Mouse (Mus musculus) A20 (cell line): ENCODE data around the gene Ppp1r13b.
"Not testable (repeated sequence)": the region's sequence is repeated elsewhere in the genome, so short reads cannot be mapped to it uniquely, and the experiment has no call there.

Source experiments
- DNase-seq: peaks from one replicate; pipeline ENCODE4 v3.0.0-alpha.2; 2011; ENCODE audit warnings: low read depth, low spot score

Ppp1r13b gene

DNA sequence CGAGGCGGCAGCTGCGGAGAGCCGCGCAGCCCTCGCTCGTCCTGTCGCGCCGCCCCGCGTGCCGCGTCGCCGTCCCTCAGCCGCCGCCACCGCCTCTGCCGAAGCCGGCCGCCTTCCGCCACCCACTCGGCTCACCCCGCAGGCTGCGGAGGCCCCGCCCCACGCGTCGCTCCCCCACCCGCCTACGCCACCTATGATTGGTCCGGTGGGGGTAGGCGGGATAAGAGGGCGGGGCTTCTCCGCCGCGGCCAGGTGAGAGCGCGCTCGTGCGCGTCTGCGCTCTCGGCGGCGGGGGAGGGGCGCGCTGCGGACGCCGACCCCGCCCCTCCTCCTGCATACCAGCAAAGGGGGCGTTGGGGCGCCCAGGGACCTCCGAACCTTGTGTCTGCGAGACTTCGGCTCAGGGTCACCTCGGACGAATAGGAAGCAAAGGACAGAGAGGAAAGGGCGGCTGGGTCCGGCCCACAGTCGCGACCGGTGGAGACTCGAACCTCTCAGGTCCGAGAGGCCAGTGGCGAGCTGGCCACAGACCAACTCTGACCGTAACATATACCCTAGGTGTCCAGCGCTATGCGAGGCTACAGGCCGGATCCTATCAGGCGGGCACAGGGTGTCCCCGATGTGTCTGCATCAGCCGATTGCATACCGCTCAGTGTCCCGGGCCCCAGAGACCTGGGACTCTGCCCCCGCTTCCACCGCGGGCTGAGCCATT is at the start of gene Ppp1r13b:
Ppp1r13b (minus strand) TSS at position 141 of the 712 bp plus-strand sequence.
- DNase-seq: peak; percentile 95

DNA sequence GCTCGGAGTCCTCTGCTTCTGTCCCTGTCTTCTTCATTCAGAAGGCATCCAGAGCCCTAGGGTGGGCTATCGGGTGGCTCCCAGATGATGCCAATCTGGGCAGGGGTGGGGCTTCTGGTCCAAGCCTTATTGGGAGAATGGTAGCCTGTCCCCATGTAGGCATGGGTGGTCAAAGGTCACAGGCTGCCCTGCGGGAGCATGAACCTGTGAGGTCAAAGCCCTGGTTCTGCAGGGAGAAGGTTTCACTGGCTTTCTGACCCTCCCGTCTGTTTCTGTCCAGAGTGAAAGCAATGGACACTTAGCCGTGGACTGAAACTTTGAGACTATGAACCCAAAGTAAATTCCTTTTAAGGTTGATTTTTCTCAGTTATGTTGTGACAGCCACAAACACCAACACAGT is 48.3 kb upstream of the Ppp1r13b start:
- DNase-seq: no peak

DNA sequence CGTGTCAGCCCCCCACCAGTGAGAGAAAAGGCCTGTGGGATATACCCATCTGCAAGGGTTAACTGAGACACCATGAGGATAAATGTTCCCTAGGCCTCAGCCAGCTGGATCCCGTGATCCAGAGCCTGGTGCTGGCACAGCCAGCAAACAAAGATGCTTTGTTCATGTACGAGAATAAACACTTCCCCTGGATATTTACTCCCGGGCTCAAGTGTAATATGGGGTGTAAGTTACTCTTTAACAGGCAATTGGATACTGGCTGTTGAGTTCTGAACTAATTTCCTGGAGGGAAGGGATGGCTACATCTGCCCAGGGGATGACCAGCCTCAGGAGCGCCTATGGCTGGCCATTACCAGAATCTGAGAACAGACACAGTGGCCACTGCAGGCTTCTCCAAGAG is 43.8 kb upstream of the Ppp1r13b start:
- DNase-seq: no peak

DNA sequence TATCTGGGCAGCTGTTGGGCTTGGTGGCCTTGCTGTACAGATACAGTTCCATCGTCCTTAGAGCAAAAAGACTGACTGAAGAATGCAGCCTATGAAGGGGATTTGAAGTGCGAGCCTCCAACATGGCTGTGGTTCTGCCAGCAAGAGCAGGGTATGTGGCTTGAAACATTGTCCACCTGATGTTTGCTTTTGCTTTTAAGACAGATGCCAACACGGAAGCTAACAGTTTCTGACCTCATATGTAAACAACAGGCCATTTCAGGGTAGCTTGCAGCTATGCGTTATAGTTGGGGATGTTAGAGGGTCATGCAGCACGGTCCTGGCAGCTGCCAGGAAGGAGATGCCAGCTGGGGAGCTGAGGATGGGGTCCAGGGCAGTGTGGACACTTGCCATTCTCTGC is 42.6 kb upstream of the Ppp1r13b start:
- DNase-seq: no peak

DNA sequence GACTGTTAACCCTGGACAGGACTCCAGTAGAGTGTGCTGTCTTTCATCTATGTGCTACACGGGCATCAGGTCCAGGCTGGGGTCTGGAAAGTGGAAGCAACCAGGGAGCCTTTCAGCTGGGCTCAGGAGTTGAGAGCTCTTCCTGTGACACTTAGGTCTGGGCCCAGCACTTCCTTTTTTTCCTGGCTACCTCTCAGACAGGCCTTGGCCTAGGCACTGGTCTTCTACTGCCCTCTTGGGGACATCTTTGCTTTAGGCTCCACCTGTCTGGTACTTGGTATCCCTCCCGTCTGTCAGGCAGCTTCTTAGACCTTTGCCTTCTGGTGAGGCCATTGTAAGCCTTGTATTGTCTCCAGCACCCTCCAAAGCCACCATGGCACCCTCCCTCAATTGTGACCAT is 38.8 kb upstream of the Ppp1r13b start:
- DNase-seq: peak; percentile 81

DNA sequence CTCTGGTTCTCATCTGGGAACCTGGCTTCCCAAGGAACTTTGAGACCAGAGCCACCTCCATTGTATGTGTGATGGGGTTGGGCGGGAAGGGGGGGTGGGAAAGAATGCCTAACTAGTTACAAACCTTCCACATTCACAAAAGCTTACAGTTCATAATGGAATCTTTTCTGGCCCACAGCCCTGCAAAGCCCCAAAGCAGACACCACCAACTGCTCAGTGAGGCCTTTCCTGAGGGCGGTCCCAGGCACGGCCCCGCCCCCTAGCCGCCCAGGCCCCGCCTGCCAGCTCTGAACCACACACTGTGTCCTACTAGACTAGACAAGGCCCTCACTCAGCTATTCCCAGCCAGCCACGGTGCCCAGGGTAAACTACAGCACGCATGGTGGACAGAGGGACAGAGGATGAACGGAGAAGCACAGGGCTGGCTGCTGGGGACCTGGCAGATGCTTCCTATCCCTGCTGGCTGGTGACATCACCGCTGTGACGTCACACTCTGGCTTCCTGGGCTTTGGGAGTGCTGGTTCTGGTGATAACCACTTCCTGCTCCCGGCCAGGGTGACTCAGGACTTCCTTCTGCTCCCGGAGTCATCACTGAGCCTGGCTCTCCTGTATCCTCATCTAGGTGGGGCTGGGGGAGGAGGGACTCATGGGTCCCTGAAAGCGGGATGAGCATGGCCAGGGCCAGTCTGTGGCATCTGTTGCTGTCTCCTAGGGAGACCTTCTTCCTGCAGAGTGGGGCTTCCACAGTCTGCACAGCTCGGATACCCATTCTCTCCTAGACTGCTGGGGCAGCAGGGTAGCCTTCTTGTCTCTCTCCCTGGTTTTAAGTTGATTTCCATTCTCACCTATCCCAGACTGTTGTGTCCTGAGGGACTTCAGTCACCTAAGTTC is 38.1 kb upstream of the Ppp1r13b start:
- DNase-seq: not testable (repeated sequence)

DNA sequence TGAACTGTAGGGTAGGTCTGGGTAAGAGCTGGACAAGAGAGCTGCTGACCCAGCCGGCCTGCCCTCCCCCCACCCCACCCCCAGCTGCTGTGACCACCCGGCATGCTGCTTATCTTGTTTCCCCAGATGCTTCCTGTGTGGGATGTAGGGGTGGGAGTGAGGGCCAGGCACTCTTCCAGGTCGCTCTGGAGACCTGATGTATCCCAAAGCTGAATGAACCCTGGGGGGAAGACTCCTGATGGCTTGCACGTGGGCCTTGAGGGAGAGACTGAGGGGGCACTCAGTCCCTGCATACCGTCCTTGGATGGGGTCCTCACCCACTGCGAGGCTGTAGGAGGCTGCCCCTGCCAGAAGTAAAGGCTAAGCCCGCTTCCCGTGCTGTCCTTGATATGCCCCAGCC is 37.2 kb upstream of the Ppp1r13b start:
- DNase-seq: no peak

DNA sequence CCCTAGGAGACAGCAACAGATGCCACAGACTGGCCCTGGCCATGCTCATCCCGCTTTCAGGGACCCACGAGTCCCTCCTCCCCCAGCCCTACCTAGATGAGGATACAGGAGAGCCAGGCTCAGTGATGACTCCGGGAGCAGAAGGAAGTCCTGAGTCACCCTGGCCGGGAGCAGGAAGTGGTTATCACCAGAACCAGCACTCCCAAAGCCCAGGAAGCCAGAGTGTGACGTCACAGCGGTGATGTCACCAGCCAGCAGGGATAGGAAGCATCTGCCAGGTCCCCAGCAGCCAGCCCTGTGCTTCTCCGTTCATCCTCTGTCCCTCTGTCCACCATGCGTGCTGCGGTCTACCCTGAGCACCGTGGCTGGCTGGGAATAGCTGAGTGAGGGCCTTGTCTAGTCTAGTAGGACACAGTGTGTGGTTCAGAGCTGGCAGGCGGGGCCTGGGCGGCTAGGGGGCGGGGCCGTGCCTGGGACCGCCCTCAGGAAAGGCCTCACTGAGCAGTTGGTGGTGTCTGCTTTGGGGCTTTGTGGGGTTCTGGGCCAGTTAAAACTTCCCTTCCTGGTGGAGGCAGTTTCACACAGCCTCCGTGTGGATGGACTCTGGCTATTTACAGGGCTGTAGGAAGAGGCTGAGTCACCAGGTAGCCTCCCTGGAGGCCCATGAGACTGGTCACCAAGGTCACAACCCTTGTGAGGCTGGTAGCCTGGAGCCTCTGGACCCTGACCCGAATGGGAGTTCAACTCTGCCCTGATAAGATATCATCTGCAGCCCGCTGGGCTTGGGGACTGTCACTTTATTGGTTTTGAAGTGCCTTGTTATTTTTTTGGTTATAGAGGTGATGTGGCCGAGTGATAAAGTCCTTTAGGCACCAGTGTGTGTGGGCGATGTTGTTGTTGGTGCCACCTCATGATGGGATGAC is 36.4 kb upstream of the Ppp1r13b start:
- peak; percentile 16 for DNase-seq

DNA sequence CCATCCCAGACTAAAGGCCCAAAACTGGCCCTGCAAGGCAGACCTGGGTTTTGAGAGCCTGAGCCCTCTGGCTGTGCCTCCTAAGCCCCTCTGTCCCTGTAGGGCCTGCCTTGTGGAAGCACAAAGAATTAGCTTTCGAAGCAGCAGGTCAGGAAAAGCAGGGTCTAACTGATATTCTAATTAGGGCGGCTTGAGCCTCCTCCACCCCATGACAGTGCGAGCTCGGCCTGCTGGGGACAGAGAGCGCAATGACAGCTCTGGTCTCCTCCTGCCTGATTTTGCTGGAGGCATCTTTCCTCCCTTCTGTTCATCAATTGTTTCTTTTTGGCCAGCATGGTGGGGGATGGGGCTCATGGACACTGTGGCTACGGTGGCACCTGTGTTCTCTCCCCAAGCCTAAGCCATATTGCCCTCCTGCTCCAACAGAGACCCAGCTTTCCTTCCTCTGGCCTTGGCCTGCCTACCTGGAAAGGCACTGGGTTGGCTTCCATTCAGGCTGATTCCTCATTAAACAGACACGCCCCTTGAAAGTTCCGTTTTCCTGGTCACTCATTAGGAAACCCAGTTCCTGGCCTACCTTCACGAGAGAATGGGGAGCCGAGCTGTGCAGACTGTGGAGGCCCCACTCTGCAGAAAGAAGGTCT is 35.6 kb upstream of the Ppp1r13b start:
- DNase-seq: no peak

DNA sequence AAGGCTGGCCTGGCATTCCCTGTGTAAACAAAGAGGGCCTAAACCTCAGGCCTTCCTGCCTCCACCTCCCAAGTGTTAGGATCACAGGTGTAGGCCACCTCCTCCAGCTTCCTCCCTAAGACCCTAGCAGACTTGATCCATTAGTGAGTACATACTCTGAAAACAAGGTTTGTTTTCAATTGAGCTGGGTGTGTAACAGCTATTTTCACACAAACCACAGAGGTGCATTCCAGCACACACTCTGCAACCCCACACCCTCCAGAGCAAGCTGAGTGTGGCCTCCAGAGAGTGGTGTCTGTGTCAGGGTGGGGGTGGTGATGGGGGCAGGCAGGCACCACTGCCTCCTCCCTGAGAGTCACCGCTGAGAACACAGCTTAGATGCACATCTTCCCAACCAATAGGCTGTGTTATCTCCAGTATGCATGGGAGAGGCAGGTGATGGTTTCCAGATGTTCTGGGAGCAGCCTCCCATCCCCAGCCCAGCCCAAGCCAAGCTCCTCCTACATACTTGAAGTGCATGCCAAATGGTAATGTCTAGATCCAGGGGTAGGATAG is 30.8 kb upstream of the Ppp1r13b start:
- no peak for DNase-seq

DNA sequence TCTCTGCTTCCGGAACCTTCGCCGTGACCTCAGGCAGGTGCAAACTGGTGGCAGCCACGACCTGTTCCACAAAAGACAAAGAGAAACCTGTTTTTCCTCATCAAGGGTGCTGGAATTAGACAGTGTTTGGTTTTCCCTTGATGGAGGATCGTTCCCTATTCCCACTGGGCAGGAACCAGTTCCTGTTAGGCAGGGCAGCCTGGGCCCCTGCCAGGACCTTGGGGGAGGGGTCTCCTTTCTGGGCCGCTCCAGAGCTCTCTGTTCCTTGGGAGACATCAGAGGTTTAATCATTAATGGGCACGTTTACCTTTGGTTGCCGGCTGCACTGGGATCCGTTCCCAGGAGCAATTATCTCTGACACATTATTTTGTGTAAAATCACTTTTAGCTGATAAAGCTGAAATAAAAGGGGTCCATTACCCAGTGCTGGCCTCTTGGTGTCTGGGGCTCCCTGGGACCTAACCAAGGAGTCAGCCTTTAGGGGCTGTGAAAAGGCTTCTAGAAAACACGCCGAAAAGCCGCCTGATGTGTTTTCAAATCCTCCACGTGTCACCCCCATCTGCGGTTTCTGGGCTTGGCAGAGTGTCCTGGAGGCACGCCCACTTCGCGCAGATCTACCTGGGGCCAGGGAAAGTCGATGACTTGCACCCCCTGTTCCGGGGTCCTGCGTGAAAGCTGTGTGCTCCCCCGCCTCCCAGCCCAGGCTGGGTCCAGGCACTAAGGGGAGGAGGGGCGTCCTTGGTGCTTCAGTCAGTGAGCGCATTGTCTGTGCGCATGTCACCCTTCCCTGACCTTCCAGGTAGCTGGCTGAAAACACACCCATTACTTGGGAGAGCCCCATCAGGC is 29.0 kb upstream of the Ppp1r13b start:
- DNase-seq: no peak

DNA sequence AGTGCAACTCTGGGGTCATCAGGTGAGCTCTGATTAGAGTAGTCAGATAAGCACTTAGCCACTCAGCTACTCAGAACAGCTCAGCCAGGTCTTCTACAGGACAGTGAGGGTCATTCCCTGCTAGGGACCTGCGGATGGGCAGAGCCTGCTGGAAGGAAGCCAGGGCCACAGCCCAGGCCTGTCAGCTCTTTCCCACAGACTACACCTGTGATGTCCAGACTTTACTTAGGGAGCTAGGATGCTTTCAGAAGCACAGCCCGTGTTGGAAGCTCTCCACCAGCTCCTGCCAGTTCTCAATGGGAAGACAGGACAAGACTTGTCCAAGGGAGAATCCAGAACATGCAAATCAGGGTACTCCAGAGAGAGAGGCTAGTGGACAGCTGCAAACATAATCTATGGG is 26.1 kb upstream of the Ppp1r13b start:
- DNase-seq: no peak

DNA sequence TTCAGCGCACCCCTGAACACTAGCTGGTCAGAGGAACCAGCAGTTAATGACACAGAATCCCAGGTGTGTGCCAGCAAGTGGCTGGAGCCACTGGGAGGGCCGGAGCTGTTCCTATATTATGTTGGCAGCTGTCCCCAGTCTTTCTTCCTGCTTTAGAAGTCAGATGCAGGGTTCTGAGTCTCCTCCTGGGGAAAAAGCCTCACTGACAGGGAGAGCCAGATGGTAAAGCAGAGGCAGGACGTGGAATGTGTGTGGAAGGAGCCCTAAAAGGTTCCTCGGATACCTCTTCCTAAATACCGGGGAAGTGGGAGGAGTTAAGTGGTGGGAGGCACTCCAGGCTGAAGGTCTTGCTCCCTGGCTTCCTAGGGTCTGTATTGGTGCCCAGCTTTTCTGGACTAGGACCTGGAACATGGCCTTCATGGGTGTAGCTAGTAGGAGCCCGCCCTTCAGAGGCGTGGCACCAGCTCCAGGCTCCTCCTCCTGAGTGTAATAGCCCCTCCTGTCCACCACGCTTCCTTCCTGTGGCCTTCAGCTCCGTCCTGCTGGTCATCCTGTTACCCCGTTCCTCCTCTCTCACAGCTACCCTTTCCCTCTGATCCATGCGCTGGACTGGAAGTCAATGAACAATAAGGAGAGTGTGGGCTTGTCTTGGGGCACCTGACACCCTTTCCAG is 25.3 kb upstream of the Ppp1r13b start:
- DNase-seq: no peak

DNA sequence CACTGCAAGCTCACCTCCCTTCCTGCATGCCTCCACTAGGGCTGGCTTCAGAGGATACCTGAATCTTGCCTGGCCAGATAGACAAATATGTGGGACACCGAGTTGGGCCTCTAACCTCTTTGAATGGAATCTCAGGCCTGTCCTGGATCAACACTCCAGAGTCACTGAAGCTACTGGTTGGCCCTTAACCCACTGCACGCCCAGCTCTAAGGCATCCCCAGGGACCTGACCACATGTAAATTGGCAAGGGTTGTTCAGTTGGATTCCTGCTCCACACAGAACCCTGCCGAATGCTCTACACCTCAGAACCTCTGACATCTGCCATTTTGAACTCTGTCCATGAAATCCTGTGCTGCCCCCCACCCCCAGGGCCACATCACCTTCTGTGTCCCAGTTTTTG is 24.6 kb upstream of the Ppp1r13b start:
- no peak for DNase-seq

DNA sequence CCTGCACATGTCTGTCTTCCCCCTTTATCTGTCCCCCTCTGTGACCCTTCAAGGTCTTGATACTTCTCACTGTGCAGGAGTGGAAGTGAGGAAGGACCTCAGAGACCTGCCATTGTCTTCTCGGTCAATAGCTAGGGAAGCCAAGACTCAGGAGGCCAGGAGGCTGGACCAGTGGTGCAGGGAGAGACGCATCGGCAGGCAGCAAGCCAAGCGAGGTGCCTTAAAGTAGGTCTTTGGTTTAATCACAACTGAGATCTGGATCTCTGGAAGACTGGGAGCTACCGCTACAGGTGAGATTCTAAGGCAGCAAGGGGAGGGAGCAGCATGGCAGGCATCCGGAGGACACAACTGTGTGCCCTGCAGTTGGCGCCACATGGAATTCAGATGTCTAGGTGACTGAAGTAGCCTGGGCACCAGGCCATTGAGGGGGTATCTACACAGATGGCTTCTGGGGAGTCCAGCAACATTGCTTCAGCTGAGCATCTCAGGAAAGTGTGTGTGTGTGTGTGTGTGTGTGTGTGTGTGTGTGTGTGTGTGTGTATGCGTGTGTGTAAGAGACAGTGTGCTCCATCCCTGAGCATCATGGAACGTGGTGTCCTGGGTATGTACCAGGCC is 23.6 kb upstream of the Ppp1r13b start:
- DNase-seq: no peak

DNA sequence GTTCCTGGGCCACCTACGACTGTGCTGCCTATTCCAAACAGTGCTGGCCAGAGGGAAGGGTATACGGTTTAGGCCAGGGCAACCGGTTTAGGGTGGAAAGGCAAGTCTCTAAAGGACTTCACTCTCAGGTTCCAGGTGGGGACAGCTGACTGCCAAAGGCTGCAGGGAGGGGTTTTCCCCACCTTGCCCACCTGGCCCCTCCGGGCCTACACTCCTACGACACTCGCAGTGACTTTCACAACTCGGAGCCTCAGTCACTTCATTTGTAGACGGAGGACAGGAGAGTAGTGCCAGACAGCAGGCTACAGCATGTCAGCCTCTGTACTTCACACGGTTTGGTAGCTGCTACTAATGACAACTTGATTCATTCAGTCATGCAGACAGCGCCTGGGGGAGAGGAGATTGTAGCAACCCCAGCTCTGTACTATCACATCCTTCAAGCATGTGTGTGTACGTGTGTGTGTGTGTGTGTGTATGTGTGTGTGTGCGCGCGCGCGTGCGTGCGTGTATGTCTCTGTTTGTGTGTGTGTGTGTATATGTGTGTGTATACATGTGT is 20.6 kb upstream of the Ppp1r13b start:
- DNase-seq: peak; percentile 26

DNA sequence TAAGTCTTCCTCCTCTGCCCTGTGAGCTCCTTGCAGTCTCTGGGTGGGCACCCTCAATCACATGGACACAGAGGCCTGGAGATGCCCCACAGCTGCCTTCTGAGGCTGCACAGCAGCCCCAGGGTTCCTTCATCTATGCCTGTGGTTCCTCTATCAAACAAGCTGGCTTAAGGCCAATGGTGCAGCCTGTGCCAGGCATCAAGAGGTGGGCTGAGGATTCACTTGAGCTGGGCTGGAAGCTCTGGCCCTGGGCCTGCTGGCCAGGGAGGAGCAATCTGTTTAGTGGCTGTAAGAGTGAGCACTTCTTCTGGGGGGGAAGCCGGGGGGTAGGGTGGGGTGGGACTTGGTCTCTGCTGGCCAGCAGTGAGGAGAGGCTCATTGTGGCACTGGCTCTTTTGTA is 19.4 kb upstream of the Ppp1r13b start:
- no peak for DNase-seq

DNA sequence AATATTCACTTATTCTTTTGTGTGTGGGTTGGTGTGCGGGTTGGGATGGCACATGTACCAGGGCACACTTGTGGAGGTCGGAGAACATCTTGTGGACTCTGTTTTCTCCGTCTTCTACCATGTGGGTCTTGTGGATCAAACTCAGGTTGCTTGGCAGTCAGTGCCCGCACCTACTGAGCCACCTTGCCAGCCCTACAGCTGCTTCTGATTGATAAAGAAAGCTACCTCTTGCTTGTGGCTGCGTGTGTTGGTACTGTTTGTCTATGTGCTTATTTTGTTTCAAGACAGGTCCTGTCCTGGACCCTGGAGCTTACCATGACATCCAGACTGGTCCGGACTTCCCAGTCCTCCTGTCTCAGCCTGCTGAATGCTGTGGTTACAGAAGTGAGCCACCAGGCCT is 15.2 kb upstream of the Ppp1r13b start:
- no peak for DNase-seq

DNA sequence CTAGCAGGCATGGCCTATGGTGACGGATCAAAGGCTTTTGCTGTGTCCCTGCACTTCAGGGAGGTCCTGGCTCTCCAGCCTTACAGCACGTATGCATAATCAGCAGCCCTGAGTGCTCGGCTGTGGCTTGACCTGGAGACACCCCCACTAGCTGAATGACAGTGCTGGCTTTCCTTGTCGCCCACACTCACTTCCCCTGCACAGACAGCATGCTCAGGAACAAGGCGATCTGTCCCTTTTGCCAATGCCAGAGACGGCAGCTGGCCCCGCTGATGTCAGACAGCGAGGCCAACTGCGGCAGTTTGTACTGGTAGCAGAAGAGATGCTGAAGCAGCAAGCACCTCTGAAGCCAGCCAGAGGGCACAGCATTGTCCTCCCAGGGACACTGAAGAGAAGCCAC is 12.1 kb upstream of the Ppp1r13b start:
- peak; percentile 20 for DNase-seq
